Mouse (Mus musculus) retina, postnatal 7 days (tissue): ENCODE data around the gene Nkd1.

Experiments used
- DNase-seq: peaks from one replicate; pipeline ENCODE4 v3.0.0-alpha.2; 2012; ENCODE audit warnings: low read depth, low spot score

Nkd1 gene

DNA sequence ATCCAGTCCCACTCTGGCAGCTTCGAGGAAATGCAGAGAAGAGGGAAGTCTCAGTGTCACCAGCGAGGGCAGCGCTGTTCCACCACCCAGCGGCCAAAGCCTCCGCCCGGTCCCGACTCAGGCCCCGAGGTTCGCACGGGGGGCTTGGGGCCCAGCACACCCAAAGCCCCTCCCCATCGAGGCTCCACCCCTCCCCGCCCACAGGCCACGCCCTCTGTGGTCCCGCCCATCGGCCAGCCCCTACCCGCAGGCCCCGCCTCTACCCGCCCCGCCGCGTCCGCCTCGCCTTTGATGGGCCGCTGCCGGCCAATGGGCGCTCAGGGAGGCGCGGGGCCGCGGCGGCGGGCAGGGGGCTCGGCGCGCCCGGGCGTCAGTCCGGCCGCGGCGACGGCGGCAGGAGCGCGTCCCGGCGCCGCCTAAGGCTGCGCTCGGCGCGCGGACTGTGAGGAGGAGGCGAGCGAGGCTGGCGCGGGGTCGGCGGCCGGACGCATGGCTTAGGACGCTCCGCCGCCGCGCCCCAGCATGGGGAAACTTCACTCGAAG is at the start of gene Nkd1:
Nkd1 (plus strand) TSS at position 370 of the 543 bp plus-strand sequence.
- DNase-seq = peak; percentile 78

DNA sequence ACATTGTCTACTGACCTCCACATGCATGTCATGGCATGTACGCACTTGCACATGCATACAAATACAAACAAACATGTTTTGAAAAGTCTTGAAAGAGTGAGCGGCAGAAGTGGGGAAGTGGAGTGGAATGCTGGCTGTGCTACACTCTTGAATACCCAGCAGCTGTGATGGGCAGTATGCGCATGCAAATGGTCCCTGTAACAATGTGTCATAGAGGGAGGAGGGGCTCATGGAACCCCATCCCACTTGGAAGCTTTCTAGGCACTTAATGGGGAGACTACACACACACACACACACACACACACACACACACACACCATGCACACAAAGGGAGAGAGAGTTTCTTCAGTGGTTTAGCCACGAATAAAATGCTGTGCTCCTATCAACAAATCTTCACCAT is 39.9 kb upstream of the Nkd1 start:
- no peak for DNase-seq

- no peak for DNase-seq
Observed at GRCm38 (mm10) chr8:88488391-88488829, 32.7 kb upstream of the Nkd1 start.

DNA sequence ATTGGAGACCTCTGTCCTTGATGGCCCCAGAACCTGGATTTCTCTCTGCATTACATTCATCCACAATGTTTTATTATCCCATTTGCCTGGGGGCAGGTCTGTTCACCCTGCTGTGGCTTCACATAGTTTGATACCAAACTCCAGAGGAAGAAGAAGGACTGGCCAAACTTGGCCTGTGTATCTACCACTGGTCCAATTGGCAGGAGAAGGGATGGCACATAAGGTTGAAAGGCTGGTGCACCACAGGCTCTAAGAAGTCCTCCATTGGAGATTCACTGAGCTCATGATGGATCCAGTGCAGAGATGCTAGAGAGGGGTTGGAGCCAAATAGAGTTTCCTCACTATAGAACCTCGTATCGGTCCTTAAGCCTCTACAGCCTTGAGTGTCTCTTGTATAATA is 27.1 kb upstream of the Nkd1 start:
- DNase-seq = no peak

- DNase-seq = no peak
Observed at GRCm38 (mm10) chr8:88495071-88495805, 25.9 kb upstream of the Nkd1 start.

DNA sequence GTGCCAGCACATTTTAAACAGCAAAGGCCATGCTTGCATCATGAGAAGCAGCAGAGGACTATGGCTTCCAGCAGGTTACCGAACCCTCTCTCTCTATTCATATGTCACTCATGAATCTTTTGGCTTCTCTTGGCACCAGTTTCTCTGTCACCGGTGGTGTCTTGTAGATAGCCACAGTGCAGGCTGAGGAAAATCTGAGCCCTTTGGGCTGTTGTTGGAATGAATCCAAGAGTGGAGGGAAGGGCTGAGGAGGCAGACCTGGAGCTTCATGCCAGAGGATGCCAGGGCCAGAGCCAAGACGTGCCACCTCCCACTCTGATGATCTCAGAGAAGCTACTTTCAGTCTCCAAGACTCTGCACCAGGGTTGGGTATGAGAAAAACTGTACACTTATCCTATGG is 19.0 kb upstream of the Nkd1 start:
- DNase-seq = no peak

DNA sequence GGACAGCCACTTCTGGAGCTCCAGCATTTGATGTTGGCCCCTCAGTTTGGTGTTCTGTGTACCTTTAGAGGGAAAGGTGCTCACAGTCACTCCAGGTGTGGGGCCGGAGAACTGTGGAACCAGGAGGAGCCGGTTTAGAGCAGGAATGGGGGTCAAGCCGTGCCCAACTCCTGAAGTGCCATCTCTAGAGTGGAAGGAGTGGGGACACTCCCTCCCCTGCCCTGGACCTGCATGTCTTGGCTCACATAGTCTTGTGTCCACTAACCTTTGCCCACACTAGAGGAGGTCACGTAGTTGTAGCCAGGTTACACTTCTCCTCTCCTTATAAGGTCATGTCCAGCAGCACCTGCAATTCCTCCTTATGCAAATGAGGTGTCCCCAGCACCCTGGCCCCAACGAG is 14.2 kb upstream of the Nkd1 start:
- no peak for DNase-seq

- no peak for DNase-seq
Observed at GRCm38 (mm10) chr8:88511061-88511460, 10.1 kb upstream of the Nkd1 start.

DNA sequence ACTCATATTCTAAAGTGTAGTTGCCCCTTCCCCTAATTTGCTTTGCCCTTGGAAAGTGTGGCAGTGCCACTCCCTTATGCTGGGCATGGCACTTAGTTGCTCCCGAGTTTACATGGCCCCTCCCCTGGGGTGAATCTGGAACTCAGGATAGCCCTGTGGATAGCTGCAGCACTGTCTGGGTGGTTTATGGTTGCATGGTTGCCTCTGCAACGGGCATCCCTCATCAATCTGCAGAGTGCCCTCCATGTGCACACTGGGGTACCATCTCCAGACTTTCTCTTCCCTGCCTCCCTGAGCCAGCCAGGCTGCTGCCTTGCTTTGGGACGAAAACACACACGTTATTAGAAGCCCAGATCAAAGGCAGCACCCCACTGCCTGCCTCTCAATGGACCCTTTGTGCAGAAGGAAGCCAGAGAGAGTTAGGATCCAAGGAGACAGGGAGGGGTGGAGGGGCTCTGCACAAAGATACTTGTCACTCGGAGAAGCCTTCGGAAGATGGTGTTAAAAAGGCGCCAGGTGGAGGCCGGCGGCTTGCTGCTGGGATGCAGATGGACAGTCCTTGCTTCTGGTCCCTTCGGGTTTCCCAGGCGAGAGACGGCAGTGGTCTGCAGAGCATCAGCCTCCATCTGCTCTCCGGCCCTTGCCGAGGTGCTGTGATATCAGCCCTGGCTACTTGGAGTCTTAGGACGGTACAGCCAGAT is 8.9 kb upstream of the Nkd1 start:
- no peak for DNase-seq

GRCm38 (mm10) chr8:88518047-88518446 is 3.1 kb upstream of the Nkd1 start:
- no peak for DNase-seq

DNA sequence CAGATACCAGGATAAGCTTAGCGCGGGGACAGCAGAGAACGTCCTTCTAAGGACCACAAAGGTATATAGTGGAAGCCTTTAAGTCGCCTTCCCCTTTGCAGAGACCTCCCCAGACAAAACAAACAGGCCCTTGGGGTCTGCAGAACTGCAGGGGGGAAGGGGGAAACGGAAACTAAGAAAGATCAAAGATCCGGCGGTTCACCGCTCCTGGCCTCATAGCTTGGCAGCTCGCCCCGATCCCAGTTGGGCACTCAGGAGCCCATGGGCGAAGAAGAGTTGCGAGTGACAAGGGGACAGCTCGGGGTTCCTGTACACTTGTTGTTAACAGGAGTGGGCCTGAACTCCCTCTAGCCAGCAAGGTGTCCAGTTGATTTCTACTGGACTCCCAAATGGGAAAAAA is 773 bp upstream of the Nkd1 start:
- no peak for DNase-seq

- DNase-seq = no peak
Observed at GRCm38 (mm10) chr8:88521541-88522414, 624 bp downstream of the Nkd1 start.

- no peak for DNase-seq
Observed at GRCm38 (mm10) chr8:88522433-88523030, 1.4 kb downstream of the Nkd1 start.

- DNase-seq = no peak
Observed at GRCm38 (mm10) chr8:88523621-88524020, 2.5 kb downstream of the Nkd1 start.

GRCm38 (mm10) chr8:88524132-88524531 is 3.0 kb downstream of the Nkd1 start:
- DNase-seq = no peak

GRCm38 (mm10) chr8:88524851-88525250 is 3.7 kb downstream of the Nkd1 start:
- no peak for DNase-seq

- no peak for DNase-seq
Observed at GRCm38 (mm10) chr8:88526296-88526695, 5.1 kb downstream of the Nkd1 start.

GRCm38 (mm10) chr8:88528186-88528585 is 7.0 kb downstream of the Nkd1 start:
- DNase-seq = no peak

DNA sequence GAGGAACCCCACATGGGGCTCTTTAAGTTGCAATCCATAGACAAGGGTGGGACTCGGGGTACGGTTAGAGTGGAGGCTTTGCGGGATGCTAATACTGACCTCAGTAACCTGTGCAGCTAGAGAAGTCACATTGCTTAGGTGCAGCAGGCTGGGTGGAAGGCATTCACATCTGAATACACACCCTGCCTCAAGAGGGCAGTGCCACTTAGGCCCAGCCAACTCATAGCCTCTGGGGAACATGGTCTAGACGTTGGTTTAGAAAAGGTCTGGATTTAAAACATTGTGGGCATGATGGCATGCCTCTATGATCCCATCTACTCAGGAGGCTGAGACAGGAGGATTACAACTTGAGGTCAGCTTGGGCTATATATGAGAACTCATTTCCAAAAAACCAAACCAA is 8.6 kb downstream of the Nkd1 start:
- no peak for DNase-seq

GRCm38 (mm10) chr8:88537081-88537480 is 15.9 kb downstream of the Nkd1 start:
- DNase-seq = no peak
